Mouse (Mus musculus) embryonic stem cell, embryonic (primary cell): ENCODE data around the gene Aif1.

Experiments used
- CTCF ChIA-PET, 4 experiments: fragments of 300-600 bp in 2 of 4; fragments of 350-600 bp in 2 of 4; sonication (Branson Sonifier 250); formaldehyde crosslinking; loops; one replicate each; lab custom pipeline; 2022; ENCODE audit warnings: inconsistent platforms in 2 of 4; lab: Charles Lee
- POLR2A ChIA-PET, 4 experiments: fragments of 300-600 bp in 2 of 4; fragments of 350-600 bp in 2 of 4; sonication (Branson Sonifier 250); formaldehyde crosslinking; loops; one replicate each; lab custom pipeline; 2022; ENCODE audit warnings: antibody characterized with exemption in 4 of 4, inconsistent platforms in 1 of 4; lab: Charles Lee

The Aif1 gene

DNA sequence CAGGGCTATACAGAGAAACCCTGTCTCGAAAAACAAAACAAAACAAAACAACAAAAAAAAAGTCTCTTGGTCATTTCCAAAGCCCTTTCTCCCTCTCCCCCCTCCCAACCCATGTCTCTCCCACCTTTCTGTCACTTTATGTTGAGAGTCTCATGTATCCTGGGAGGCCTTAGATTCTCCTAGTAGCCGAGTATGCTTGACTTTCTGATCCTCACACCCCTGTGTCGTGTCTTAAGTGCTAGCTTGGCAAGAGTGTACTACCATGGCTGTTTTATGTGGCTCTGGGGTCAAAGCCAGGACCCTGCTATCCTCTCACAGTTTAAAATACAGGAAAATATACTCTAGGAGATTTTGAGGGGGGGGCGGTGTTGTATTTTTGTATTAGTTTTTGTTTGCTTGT is 11.5 kb upstream of the Aif1 start:
- ChIA-PET POLR2A (interaction anchor here in 3 of 4 experiments (0.8 to 4.9 kb wide), 5 partner anchors 20 to 55 kb away, joined by 3 to 27 read pairs (median 4); partner anchors contain the start of genes Ddx39b (in 2 of the 3), Atp6v1g2 (in 1 of the 3) and Nfkbil1 (in 1 of the 3)), CTCF (interaction anchor here in 2 of 4 experiments (0.6 to 1.5 kb wide), 2 partner anchors 19 to 44 kb away, joined by 4 to 8 read pairs; no protein-coding TSS in a partner anchor)

DNA sequence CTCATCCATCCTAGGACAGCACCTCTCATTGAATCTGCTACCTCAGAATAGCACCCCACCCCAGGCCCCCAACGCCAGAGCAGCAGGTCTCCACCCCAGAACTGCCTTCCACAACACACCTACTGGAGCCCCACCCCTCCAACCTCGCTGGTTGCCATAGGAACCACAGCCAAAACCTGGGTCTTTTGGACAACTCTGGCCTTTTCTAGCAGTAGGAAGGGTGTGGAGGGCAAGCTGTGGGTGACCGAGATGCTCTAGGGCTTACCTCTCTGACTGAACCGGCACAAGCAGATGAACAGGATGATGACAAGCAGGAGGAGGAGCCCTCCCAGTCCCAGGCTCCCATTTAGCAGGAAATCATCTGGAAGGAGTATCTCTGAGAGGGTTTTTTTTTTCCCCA is 10.8 kb upstream of the Aif1 start:
- CTCF ChIA-PET, result interaction anchor here in 3 of 4 experiments (0.6 to 1.5 kb wide), 3 partner anchors 8 to 45 kb away, joined by 3 to 8 read pairs (median 4); no protein-coding TSS in a partner anchor
- POLR2A ChIA-PET, result interaction anchor here in 3 of 4 experiments (0.8 to 4.9 kb wide), 5 partner anchors 47 to 59 kb away, joined by 3 to 27 read pairs (median 4); partner anchors contain the start of genes Ddx39b (in 2 of the 3), Atp6v1g2 (in 1 of the 3) and Nfkbil1 (in 1 of the 3)

DNA sequence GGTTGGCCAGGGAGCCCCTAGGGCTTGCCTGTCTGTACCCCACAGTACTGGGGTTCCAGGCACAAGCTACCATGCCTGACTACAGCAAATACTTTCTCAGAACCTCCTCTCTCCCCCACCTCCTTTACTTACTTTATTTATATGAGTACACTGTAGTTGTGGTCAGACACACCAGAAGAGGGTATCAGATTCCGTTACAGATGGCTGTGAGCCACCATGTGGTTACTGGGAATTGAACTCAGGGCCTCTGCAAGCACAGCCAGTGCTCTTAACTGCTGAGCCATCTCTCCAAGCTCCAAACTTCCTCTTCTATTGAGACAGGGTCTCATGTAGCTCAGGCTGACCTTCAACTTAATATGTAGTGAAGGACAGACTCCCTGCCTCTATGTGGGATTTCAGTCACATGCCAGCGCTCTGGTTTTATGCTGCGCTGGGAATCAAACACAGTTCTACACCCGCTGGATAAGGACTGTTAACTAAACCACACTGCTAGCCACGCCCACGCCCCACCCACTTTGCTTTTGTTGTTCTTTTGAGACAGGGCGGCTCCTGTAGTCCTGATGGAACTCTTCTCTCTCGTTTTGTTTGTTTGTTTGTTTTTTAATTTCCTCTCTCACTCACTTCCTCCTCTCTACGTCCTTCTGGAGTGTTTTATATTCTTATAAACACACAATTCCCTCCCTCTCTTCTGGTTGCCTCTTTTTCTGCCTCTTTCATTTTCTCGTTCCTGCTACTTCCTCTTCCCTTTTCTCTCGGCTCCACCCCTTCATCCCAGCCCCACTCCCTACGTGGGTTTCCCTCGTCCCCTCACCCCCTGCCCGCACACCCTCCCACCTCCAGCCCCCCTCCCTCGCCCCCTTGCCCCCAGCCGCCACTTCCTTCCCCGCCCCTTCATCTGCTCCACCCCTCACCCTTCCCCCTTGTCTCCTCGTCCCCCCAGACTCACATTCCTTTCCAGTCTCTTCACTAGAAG is 10.1 kb upstream of the Aif1 start:
- CTCF ChIA-PET, result interaction anchor here (0.6 to 2.4 kb wide), 9 partner anchors 7 to 132 kb away, joined by 3 to 11 read pairs (median 4); no protein-coding TSS in a partner anchor
- POLR2A ChIA-PET, result interaction anchor here in 3 of 4 experiments (0.5 to 4.9 kb wide), 11 partner anchors 17 to 255 kb away, joined by 3 to 27 read pairs (median 3); partner anchors contain the start of genes Ddx39b (in 2 of the 3), Csnk2b (in 1 of the 3), Gpank1 (in 1 of the 3) and Hspa1a (in 1 of the 3)

DNA sequence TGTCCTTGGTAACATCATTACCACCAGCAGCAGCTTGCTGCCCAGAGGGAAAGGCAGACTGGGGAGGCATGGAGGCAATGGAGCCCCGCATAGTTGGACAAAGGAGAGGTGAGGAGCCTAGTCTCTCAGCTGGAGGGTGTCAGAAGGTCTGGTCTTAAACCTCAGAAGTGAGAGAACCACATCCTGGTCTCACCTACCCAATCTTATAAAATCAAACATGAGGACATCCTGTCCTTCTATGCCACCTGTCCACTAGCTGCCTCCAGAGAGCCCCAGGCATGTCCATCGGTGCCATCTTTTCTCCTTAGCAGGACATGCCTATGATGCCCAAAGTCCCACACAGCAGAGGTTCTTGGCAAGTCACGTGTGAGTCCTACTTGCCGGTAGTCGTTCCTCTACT is 4.2 kb upstream of the Aif1 start:
- POLR2A ChIA-PET, result interaction anchor here in 1 of 4 experiments (1.1 kb wide), 1 partner anchor 68 kb away, joined by 3 read pairs; no protein-coding TSS in a partner anchor
- CTCF ChIA-PET, result interaction anchor here in 3 of 4 experiments (1.0 to 3.6 kb wide), 4 partner anchors 11 to 53 kb away, joined by 3 to 15 read pairs (median 6); partner anchors contain the start of gene Atp6v1g2 (in 1 of the 3)

DNA sequence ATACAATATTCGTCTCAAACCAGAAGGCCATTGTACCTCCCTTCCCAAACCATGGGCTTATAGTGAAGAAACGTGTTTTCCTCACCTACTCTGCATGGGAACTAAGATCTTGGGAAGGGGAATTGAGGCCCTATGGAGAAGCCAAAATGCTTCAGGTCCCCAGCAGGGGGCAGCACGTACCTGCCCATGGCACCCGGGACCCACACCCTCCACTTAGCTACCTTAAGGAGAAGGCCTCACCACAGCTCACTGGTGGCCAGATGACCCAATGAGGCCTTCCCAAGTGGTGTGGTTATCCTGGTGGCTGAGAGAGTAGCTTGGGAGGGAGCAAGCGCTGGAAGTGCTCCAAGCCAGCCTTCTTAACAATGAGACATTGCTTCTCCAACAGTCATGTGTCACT is 2.7 kb upstream of the Aif1 start:
- ChIA-PET POLR2A (interaction anchor here (0.5 to 1.5 kb wide), 24 partner anchors 10 to 229 kb away, joined by 3 to 9 read pairs (median 4); partner anchors contain the start of genes Ddx39b (in 3 of the 4), Nfkbil1 (in 1 of the 4) and Tnf (in 1 of the 4)), CTCF (interaction anchor here (0.5 to 3.6 kb wide), 46 partner anchors 8 to 331 kb away, joined by 3 to 33 read pairs (median 4); partner anchors contain the start of genes Atp6v1g2 (in 3 of the 4), Gm16181 (in 2 of the 4), D17H6S53E (in 1 of the 4) and Ddx39b (in 1 of the 4))

DNA sequence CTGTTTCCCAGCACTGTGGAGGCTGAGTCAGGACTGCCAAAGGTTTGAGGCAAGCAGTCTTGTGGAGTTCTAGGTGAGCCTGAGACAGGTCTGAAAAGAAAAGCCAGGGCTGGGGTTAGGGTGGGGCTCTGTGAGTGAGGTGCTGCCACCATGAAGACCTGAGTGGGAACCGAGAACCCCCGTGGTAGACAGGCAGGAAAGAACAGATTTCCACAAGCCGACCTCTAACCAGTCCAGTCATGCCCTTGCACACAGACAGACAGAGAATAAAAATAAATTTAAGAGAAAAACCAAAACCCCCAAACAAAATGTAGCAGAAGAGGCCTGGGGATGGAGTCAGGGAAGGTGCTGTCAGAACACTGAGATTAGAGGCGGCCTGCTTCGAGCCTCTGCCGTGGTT is 486 bp downstream of the Aif1 start:
- CTCF ChIA-PET, result no interaction called here
- POLR2A ChIA-PET, result no interaction called here

DNA sequence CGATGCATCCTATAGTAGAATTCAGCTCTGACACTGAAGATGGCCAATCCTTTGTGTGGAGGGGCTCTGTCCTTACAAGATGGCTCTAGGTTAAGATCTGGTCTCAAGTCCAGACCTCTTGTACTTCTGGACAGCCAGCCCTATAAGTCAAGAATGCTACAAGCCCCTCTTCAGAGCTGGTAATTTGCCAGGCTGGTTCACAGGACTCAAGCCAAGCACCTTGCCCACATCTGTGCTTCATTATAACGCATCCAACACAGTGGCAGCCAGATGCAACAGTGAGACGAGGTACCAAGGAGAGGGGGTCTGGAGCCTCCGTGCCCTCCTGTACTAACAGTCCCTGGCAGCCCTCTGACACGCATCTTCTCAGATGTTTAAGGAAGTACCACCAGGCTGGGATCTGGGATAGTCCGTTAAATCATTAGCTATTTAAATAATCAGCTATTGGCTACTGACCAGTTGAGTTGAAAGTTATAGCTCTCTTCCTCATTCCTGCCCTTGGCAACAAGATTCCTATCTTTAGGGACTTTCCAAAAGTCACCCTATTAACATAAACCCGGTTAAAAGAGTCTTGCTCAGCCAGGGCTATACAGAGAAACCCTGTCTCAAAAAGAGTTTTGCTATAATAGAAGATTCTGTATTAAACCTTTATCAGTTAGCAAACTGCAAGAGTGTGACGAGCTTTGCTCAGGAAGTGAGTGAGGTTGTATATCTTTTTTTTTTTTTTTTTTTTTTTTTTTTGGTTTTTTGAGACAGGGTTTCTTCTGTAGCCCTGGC is 1.5 kb downstream of the Aif1 start:
- CTCF ChIA-PET, result interaction anchor here (0.5 to 10.1 kb wide), 9 partner anchors 17 to 152 kb away, joined by 3 to 161 read pairs (median 3); partner anchors contain the start of genes Apom (in 1 of the 4), Atp6v1g2 (in 1 of the 4), Ddx39b (in 1 of the 4) and Nfkbil1 (in 1 of the 4)
- POLR2A ChIA-PET, result interaction anchor here in 3 of 4 experiments (0.6 to 24.9 kb wide), 14 partner anchors 9 to 1489 kb away, joined by 3 to 396 read pairs (median 4); partner anchors contain the start of genes Ddx39b (in 2 of the 3), D17H6S53E (in 1 of the 3) and Tnf (in 1 of the 3)

DNA sequence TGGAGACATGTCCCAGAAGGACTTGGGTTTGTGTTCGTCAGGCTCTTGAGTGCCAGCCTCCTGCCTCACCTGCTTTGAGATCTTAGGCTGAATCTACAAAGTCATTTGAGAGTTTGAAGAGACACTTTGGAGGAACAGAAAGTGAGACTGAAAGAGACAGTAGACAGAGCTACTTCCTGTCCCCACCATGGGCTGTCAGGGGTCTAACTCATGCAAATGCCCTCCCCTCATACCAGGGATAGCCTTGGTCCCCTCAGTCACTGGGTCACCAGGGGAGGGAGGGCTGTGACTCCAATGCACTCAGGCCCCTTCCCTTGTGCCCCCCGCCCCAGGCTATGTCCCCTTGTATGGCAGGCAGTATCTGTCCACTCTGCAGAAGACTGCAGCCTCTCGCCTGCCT is 2.5 kb downstream of the Aif1 start:
- CTCF ChIA-PET, result interaction anchor here in 3 of 4 experiments (0.6 to 10.1 kb wide), 6 partner anchors 16 to 151 kb away, joined by 3 to 161 read pairs (median 3); partner anchors contain the start of genes Atp6v1g2 (in 1 of the 3) and Nfkbil1 (in 1 of the 3)
- POLR2A ChIA-PET, result interaction anchor here in 3 of 4 experiments (0.8 to 24.9 kb wide), 12 partner anchors 10 to 223 kb away, joined by 3 to 396 read pairs (median 4); partner anchors contain the start of genes Ddx39b (in 2 of the 3), Apom (in 1 of the 3), D17H6S53E (in 1 of the 3) and Tnf (in 1 of the 3)

DNA sequence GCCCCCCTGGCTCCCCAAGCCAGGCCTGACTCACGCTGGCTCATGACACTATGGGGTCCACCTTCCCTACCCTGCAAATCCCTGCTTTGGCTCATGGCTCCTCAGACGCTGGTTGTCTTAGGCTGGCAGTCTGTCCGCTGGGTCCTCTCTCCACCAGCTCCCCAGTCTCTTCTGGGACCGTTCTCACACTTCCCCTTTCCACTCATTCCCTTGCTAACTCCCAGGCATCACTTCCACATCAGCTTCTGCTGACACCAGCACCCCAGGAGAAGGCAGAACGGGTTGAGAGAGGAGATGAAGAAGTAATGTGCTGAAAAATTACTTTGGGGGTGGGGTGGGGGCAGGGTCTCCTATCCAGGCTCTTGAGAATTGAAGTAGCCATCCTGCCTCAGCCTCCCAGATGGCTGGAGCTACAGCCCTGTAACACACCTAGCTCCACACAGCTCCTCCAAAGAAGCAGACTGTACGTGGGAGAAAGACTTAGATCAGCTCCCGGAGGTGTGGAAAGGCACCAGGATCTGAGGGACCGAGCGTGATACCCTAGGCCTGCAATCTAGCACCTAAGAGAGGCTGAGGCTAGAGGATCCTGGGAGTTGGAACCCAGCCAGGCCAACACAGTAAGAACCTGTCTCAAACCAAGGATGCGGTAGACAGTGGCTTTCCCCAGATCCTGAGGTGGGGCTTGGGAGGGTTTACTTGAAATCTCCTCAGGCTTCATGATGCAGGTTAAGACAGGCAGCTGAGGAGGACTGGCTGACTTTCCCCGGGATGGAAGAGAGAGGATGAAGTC is 3.2 kb downstream of the Aif1 start:
- POLR2A ChIA-PET, result interaction anchor here in 3 of 4 experiments (0.5 to 24.9 kb wide), 13 partner anchors 10 to 330 kb away, joined by 3 to 396 read pairs (median 4); partner anchors contain the start of genes Ddx39b (in 2 of the 3), Apom (in 1 of the 3) and Gpank1 (in 1 of the 3)
- CTCF ChIA-PET, result interaction anchor here (0.6 to 10.1 kb wide), 13 partner anchors 16 to 457 kb away, joined by 3 to 161 read pairs (median 3); partner anchors contain the start of genes Atp6v1g2 (in 1 of the 4) and Nfkbil1 (in 1 of the 4)

DNA sequence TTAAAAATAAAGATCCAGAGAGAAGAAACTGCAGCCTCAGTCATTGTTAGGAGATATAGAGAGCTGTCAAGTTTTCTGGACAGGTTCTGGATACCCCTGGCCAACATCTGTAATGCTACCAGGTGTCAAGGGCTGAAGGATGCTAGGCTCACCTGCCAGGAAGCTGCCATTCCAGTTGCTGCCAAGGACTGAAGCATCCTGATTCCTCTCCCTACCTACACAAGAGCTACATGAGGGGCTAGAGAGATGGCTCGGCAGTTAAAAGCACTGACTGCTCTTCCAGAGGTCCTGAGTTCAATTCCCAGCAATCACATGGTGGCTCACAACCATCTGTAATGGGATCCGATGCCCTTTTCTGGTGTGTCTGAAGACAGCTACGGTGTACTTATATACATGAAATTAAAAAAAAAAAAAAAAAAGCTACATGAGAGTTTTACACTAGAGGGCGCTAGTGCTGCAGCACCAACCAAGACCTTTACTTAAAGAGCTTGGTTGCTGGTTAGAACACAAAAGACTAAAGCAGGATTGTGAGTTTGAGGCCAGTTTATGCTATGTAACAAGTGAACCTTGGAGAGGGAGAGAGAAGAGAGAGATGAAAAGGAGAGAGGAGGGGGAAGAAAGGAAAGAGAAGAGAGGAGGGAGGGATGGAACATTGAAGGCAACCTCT is 7.2 kb downstream of the Aif1 start:
- ChIA-PET POLR2A (interaction anchor here (0.5 to 24.9 kb wide), 57 partner anchors 9 to 1834 kb away, joined by 3 to 441 read pairs (median 3); partner anchors contain the start of genes Ddx39b (in 3 of the 4), Atp6v1g2 (in 1 of the 4), Csnk2b (in 1 of the 4) and Gm16181 (in 1 of the 4)), CTCF (interaction anchor here (0.5 to 10.1 kb wide), 187 partner anchors 8 to 1671 kb away, joined by 3 to 161 read pairs (median 5); partner anchors contain the start of genes Gm16181 (in 4 of the 4), Nfkbil1 (in 4 of the 4), Atp6v1g2 (in 3 of the 4) and D17H6S53E (in 3 of the 4))

DNA sequence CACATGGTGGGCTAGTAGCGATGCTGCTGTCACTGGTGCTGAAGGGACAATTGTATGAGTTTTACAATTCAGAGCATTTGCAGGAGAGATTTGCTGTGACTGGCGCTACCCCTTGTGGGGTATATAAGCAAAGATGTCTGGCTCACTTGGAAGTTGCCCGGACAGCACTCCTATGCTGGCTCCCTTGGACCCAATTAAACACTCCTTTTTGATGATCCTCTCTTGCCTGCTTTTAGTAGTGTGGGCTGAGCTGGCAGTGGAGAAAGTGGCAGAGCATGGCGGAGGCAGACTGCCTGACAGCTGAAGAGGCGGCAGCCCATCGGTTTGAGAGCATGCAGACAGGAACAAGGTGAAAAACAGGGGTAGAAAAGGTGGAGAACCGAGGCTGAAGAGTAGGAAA is 8.1 kb downstream of the Aif1 start:
- CTCF ChIA-PET, result interaction anchor here (0.6 to 10.1 kb wide), 31 partner anchors 8 to 244 kb away, joined by 3 to 161 read pairs (median 6); partner anchors contain the start of genes Atp6v1g2 (in 2 of the 4), Nfkbil1 (in 2 of the 4), Aif1 (in 1 of the 4) and Csnk2b (in 1 of the 4)
- POLR2A ChIA-PET, result interaction anchor here in 3 of 4 experiments (0.5 to 24.9 kb wide), 19 partner anchors 17 to 229 kb away, joined by 3 to 561 read pairs (median 4); partner anchors contain the start of genes Ddx39b (in 3 of the 3) and Atp6v1g2 (in 1 of the 3)

DNA sequence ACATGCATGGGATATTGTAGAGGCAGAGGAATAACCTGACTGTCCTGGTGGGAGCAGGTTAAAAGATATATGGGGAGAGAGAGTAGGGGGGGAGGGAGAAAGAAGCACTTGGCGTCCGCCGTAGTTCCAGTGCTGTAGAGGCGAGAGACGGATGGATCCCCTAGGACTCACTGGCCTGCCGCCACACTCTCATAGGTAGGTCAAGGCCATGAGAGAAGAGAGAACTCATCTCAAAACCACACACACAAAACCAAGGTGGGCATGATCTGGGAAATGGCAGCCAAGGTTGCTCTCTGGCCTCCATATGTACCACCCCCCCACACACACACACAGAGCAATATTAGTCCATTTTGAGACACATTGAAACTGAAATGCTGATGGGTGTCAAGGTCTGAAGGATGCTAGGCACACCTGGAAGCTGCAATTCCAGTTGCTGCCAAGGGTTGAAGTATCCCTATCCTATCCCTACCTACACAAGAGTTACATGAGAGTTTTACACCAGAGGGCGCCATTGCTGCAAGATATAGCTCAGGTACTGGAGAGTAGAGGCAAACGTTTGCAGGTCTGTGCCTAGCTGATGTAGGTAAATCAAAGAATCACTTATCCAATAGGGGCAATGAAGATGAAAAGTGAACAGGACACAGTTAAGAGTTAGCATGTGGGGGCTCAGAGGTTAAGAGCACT is 9.4 kb downstream of the Aif1 start:
- ChIA-PET POLR2A (interaction anchor here (0.6 to 24.9 kb wide), 39 partner anchors 12 to 251 kb away, joined by 3 to 561 read pairs (median 4); partner anchors contain the start of genes Ddx39b (in 3 of the 4), Tnf (in 2 of the 4), Abhd16a (in 1 of the 4) and Atp6v1g2 (in 1 of the 4)), CTCF (interaction anchor here (0.5 to 10.1 kb wide), 93 partner anchors 10 to 1142 kb away, joined by 3 to 161 read pairs (median 4); partner anchors contain the start of genes Atp6v1g2 (in 3 of the 4), Nfkbil1 (in 3 of the 4), D17H6S53E (in 2 of the 4) and Ddx39b (in 2 of the 4))

DNA sequence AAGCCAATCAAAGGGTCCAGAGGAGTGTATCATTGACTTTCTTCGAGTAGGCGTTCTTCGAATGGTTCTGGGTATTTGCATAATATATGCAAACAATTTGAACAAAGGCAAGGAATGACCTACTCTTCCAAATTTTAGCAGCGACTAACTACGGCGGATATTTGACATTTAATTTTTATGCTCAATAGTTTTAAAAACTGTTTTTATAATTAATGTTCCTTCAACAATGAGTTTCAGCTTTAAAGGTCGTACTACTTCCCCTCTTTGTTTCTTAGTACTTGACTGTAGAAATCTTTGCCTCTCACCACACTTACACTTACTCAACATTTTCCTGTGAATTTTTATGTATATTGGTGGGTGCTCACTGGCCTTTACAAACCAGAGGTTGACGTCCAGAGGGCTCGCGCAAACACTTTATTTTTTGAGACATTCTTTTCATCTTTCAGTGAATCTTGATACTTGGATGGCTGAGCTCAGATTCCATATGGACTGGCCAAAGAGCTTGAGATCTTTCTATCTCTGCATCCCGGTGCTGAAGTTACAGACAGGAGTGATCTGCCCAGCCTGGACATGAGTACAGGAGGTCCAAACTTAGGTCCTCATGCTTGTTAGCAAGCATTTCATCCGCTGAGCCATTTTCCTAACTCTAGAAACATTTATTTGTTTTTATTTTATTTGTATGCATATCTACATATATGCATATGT is 10.3 kb downstream of the Aif1 start:
- POLR2A ChIA-PET, result interaction anchor here in 3 of 4 experiments (0.7 to 24.9 kb wide), 14 partner anchors 9 to 215 kb away, joined by 3 to 561 read pairs (median 8); partner anchors contain the start of genes D17H6S53E (in 2 of the 3), Ddx39b (in 2 of the 3), Atp6v1g2 (in 1 of the 3) and Csnk2b (in 1 of the 3)
- CTCF ChIA-PET, result interaction anchor here in 2 of 4 experiments (0.5 to 10.1 kb wide), 6 partner anchors 57 to 270 kb away, joined by 3 to 161 read pairs (median 5); partner anchors contain the start of genes Atp6v1g2 (in 1 of the 2) and Nfkbil1 (in 1 of the 2)
